Mouse (Mus musculus): ENCODE measurements around the gene Btbd18.

Btbd18 gene

DNA sequence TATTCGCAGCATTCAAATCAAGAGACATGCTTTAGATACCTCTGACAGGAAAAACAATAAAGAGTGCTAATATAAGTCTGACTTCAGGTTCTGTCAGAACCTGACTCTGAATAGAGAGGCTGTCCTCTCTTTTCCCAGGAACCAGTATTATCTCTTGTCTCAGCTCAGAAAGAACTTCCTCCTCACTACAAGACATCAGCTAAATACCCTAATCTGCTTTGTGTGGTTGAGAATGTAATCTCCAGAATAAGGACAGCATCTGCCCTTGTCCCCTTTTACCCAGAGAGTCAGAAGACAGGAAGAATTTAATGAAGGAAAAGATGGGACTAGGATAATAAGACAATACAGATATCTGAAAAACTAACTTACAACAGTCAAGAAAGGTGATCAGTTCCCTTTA, 44.6 kb downstream of the Btbd18 start:
- DNase-seq (ENCODE audit: extremely low spot score, low spot score) = no peak

DNA sequence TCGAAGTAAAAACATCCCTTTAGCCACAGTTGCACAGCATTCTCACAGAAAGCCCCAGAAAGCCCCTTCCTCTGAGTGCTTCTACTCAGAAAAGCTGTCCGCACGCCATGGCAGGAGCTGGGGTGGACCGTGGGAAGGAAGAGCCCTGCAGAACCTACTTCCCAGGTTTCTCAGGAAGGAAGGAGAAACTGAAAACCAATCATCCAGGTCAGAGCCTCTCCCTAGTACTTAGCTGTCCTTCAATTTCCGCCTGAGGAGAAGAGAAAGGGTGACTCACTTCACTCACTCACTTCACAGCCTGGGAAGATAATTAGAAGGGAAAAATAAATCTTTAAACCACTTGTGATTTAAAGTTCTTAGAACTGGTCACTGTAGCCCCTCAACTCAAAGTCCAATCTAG, 45.5 kb downstream of the Btbd18 start:
- no peak for DNase-seq (ENCODE audit: extremely low spot score, low spot score)

DNA sequence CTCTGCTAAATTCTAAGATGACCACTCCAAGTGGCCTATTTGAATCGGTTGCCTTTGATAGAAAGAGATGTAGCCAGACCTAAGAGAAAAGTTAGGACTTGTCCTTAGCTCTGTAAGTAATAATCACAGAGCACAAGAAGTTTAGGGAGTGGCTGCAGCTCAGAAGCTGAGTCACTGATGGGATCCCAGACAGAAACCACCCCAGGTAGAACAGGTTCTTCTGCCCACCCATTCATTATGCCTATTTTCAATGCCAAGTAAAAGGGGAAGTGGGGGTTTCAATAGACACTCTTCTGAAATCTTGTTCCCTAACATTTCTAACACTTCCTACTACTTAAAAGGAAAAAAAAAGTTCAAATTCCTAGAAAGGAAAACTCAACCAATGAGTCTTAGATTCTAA, 46.4 kb downstream of the Btbd18 start:
- DNase-seq (ENCODE audit: extremely low spot score, low spot score) = no peak

DNA sequence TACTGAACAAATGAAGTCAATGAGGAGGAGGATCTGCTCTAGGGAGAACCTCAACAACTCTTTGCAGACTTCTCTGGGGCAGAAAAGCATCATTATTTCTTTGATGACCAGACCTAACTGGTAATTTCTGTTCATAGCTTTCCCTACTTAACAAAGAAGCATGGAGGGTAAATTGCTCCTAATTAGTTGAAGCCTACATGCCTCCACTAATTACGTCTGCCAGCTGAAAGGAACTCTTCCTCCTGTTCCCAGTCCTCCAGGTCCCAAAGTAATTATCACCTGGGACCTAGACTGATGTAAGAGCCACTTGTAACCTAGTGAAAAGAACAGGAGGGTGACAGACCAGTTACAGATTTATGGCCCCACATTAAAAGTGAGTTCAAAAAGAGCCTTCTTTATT, 48.6 kb downstream of the Btbd18 start:
- DNase-seq (ENCODE audit: extremely low spot score, low spot score) = no peak

DNA sequence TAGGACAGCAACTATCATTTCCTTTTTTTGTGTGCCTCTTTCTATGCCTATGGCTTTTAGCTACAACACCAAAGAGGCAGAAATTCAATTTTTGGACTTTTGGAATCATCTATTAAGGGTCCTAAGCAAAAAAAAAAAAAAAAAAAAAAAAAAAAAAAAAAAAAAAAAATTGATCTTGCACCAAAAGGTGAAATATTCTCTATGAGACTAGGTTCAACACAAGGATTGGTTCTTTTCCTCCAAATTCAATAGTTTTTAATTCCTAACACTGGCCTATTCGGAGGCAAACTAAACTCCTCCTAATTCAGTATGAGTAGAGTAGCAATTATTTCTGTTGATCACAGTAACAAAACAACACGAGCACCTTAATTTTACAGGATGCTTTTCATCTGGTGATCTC, 53.0 kb downstream of the Btbd18 start:
- DNase-seq (ENCODE audit: extremely low spot score, low spot score) = no peak

DNA sequence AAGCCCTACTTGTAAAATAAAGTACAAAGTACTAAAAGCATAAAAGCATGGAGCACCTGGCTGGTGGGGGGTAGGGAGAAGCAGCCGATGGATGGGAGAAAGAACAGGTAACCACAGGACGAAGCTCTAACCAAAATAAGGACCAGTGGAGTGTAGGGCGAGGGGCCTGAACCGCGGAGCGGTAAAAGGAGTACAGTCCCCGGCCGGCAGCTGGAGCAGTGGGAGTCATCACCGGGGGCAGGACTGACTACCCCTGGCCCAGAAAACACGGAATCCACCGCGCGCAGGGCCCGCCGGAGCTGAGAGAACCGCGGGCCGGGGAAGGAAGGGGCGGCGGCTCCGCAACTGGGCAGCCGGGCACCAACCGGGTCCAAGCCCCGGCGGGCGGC, 55.5 kb downstream of the Btbd18 start:
- no peak for DNase-seq (ENCODE audit: extremely low spot score, low spot score)

DNA sequence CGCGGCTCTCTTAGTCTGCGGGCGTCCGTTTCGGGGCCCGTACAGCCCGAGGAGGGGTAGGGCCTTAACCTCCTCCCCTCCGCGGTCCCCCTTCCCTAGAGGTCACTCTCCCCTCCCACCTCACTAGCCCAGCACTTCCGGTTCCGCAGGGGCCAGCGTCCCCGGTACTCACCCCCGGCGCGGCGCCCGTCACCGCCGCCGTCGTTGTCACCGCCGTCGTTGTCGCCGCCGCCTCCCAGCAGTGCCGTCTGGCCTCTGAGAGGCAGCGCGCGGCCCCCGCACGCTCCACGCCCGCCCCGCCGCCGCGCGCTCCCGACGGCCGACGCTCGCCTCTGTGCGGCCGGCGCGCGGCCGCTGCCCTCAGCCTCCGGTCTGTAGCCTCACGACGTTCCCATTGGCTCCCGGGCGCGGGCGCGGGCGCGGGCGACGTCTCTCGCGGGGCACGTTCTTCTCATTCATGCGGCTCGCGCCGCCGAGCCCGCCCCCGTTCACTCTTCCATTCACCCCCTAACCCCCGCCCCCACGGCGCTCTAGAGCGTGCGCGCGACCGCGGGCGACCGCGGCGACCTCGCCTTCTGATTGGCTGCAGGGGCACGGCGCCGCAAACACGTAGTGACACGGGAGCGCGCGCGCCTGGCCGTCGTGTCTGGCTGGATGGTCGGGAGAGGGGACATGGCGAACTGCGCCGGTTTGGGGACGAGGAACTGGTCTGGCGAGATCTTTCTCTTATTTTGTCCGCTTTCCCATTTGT, 56.1 kb downstream of the Btbd18 start, which contains the start of gene Zdhhc5:
Gene Zdhhc5 (minus strand): TSS at position 370 of the 751 bp plus-strand sequence.
- peak; percentile 100 for DNase-seq (ENCODE audit: extremely low spot score, low spot score)

DNA sequence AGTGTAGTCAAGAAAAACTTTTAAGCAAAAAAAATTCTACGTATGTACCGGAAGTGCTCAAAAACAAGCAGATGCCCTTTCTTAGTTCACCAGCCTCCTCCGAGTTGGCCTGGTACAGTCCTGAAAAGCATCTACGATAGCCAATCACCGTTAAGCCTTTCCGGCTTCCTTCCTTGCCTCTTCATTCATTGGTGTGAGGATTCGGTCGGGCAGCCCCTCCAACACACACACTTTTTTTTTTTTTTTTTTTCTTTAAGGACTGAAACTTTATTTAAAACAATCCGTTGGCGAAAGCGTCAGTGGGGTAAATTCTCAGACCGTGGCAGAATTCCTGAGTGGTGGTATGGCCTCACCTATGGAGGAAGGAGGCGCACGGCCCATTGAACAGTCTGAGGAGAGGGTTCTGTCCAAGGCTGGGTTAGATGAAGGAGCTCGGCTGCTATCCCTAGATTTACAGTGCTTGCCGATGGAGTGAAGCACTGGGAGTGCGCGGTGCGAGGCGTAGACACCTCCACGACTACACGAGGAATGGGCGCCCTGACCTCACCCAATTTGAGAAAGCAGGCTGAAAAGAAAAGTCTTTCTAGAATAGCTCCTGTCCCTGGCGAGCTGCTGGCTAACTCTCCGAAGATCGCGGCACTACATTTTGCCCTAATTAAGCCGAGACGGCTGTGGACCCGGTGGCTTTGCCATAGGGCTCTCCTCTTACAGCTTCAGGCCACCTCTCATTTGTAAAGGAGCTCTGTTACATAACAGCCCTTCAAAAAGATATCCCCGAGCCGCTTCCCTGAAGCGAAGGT, 56.9 kb downstream of the Btbd18 start:
- peak; percentile 73 for DNase-seq (ENCODE audit: extremely low spot score, low spot score)

DNA sequence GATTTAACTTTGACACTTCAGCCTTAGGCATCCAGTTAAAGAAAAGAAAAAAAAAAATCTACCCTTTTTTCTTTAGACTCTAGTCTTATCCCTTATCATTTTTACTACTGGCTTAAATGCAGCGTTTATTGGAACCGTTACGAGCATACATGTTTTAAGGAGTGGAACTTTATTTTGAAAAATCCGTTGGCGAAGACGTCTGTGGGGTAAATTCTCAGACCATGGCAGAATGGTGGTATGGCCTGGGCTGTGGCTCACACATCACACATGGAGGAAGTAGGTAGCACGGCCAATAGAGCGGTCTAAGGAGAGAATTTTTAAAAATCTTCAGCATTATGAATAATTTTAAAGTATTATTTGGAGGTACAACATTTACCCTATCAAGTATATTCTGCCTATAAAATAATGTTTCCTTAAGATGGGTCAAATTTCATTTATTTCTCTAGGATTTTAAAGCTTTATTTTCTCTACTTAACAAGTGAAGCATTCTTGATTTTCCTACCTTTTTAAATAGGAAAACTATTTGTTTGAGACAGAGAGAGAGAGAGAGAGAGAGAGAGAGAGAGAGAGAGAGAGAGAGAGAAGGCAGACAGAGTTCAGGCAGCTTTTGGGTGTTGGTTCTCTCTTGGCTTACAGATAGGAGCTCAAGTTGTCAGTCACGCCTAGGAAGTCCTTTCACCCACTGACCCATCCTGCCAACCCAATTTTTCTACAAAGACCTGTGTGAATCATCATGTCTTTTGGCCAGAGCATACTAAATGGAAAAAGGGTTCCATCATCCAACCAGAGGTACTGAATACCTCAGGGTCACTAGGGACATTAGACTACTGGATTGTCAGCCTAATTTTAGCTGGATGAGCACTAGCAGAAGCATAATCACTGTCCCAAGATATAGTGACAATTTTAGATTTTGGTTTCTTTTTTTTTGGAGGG, 57.8 kb downstream of the Btbd18 start:
- DNase-seq (ENCODE audit: extremely low spot score, low spot score) = no peak

DNA sequence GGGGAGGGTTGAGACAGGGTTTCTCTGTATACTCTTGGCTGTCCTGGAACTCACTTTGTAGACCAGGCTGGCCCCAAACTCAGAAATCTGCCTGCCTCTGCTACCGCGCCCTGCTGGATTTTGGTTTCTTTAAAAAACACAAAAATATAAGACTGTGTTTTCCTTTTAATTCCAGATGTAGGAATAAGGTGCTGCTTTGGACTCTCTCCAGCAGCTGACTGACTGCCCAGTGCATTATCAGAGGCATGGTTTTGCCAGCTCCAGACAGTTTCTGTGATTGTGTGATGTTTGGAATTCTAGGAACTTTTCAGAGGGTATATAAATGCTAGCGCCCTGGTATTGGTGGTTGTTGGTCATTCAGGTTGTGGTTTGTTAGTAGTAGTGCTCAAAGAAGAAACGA, 58.5 kb downstream of the Btbd18 start:
- DNase-seq (ENCODE audit: extremely low spot score, low spot score) = no peak
